Mouse (Mus musculus) hindbrain, embryonic 11.5 days (tissue): ENCODE results near the gene Snx4. TPM values are rescaled to one million over a fixed set of nuclear protein-coding genes. Genes with fewer than 3 reads are reported as not detected.

Experiments used
- ATAC-seq: fragments of 200-750 bp; cut with Nextera tagmentation; 2 replicates; pipeline ENCODE4 v1.8.0; 2017; ENCODE audit warnings: mild to moderate bottlenecking, moderate TSS enrichment, moderate library complexity; ENCODE audit not compliant: low FRiP score
- DNase-seq: peaks from one replicate; pipeline ENCODE4 v3.0.0-alpha.2; 2015; ENCODE audit warnings: low spot score
- H3K27ac ChIP-seq: fragments of 300-500 bp; sonication (generic); 2 replicates; pipeline ENCODE4 v1.5.1; 2014; ENCODE audit warnings: mild to moderate bottlenecking, low read depth, low read length
- H3K27me3 ChIP-seq: fragments of 300-500 bp; sonication (generic); 2 replicates; pipeline ENCODE4 v1.6.1; 2014; ENCODE audit warnings: mild to moderate bottlenecking, low read length, moderate library complexity, mixed read lengths; ENCODE audit not compliant: control insufficient read depth, insufficient read depth
- H3K36me3 ChIP-seq: fragments of 300-500 bp; sonication (generic); 2 replicates; pipeline ENCODE4 v1.6.1; 2014; ENCODE audit warnings: mild to moderate bottlenecking, low read length, moderate library complexity, mixed read lengths; ENCODE audit not compliant: control insufficient read depth, insufficient read depth
- H3K4me1 ChIP-seq: fragments of 300-500 bp; sonication (generic); replicated peaks from 2 replicates; pipeline ENCODE4 v1.6.1; 2014; ENCODE audit warnings: low read length, mixed read lengths; ENCODE audit not compliant: control insufficient read depth, insufficient read depth
- H3K4me2 ChIP-seq: fragments of 300-500 bp; sonication (generic); replicated peaks from 2 replicates; pipeline ENCODE4 v1.6.1; 2014; ENCODE audit warnings: mild to moderate bottlenecking, low read depth, low read length
- H3K4me3 ChIP-seq: fragments of 300-500 bp; sonication (generic); 2 replicates; pipeline ENCODE4 v1.5.1; 2014; ENCODE audit warnings: low read depth, low read length
- H3K9ac ChIP-seq: fragments of 300-500 bp; sonication (generic); 2 replicates; pipeline ENCODE4 v1.6.1; 2014; ENCODE audit warnings: low read depth, low read length
- H3K9me3 ChIP-seq: fragments of 300-500 bp; sonication (generic); 2 replicates; pipeline ENCODE4 v1.6.1; 2016; ENCODE audit warnings: low read length; ENCODE audit not compliant: control insufficient read depth
- WGBS: fragments of 180-500 bp; shearing (Covaris S2); extraction: QIAGEN DNeasy Blood & Tissue Kit; methylation state at CpG from one replicate; pipeline ENCODE4 v1.1.7; 2014; 5-methylcytosine and 5-hydroxymethylcytosine counted together
- polyA plus RNA-seq: library from polyadenylated mRNA; unstranded; fragments of >200 nt; fragmentation: Nextera tagmentation; extraction: Ambion mirVana; gene quantifications from 2 replicates; pipeline ENCODE4 v1.2.1, GENCODE M21; 2014

Snx4 gene
- polyA plus RNA-seq, 1 experiment from 2014 or later, result 77.2 TPM

- H3K4me2 ChIP-seq, result no peak overlapping the region
- H3K4me3 ChIP-seq, result no peak overlapping the region
- no peak overlapping the region for H3K9ac ChIP-seq
- DNase-seq (no peak), ATAC-seq (no peak)
- H3K4me1 ChIP-seq, result no peaks in the 10 kb centered on the region
- no peak overlapping the region for H3K27ac ChIP-seq
- H3K27me3 ChIP-seq, result no peaks in the 10 kb centered on the region
- WGBS, result 96% methylated on average over 7 of the region's 7 CpGs
- peaks cover 31% of the 10 kb centered on the region for H3K36me3 ChIP-seq
- H3K9me3 ChIP-seq, result no peaks in the 10 kb centered on the region
Observed at GRCm38 (mm10) chr16:33292241-33292640, 41.0 kb downstream of the Snx4 start.

- Histone ChIP-seq H3K4me3 (no peak overlapping the region), H3K9me3 (no peaks in the 10 kb centered on the region), H3K4me2 (no peak overlapping the region), H3K27me3 (no peaks in the 10 kb centered on the region), H3K27ac (no peak overlapping the region), H3K9ac (no peak overlapping the region), H3K4me1 (no peaks in the 10 kb centered on the region), H3K36me3 (peaks cover 25% of the 10 kb centered on the region)
- no peak for ATAC-seq
- 94% methylated on average over 7 of the region's 7 CpGs for WGBS
- no peak for DNase-seq
Observed at GRCm38 (mm10) chr16:33294681-33295080, 43.4 kb downstream of the Snx4 start.

GRCm38 (mm10) chr16:33295321-33295720, 44.1 kb downstream of the Snx4 start:
- peaks cover 25% of the 10 kb centered on the region for H3K36me3 ChIP-seq
- H3K4me2 ChIP-seq, result no peak overlapping the region
- ATAC-seq (no peak), DNase-seq (no peak)
- no peaks in the 10 kb centered on the region for H3K27me3 ChIP-seq
- no peak overlapping the region for H3K9ac ChIP-seq
- H3K4me1 ChIP-seq, result no peaks in the 10 kb centered on the region
- H3K4me3 ChIP-seq, result no peak overlapping the region
- 97% methylated on average over 9 of the region's 9 CpGs for WGBS
- no peaks in the 10 kb centered on the region for H3K9me3 ChIP-seq
- no peak overlapping the region for H3K27ac ChIP-seq

- Histone ChIP-seq H3K9me3 (no peaks in the 10 kb centered on the region), H3K4me1 (no peaks in the 10 kb centered on the region), H3K9ac (no peak overlapping the region), H3K27me3 (no peaks in the 10 kb centered on the region), H3K4me2 (no peak overlapping the region), H3K4me3 (no peak overlapping the region), H3K27ac (no peak overlapping the region), H3K36me3 (0 out of 2 replicates have a peak, but pooled peaks cover 14% of the 10 kb centered on the region)
- no peak for ATAC-seq
- DNase-seq, result no peak
- 94% methylated on average over 1 of the region's 1 CpGs for WGBS
Observed at GRCm38 (mm10) chr16:33297493-33297892, 46.3 kb downstream of the Snx4 start.

GRCm38 (mm10) chr16:33306633-33307070, 55.4 kb downstream of the Snx4 start:
- ATAC-seq, result no peak
- peak; percentile 91 for DNase-seq
- no peaks in the 10 kb centered on the region for H3K27me3 ChIP-seq

GRCm38 (mm10) chr16:33307761-33308160, 56.5 kb downstream of the Snx4 start:
- Histone ChIP-seq H3K4me2 (no peak overlapping the region), H3K9ac (no peak overlapping the region), H3K4me1 (no peaks in the 10 kb centered on the region), H3K27me3 (no peaks in the 10 kb centered on the region), H3K36me3 (no peaks in the 10 kb centered on the region), H3K27ac (no peak overlapping the region), H3K4me3 (no peak overlapping the region), H3K9me3 (no peaks in the 10 kb centered on the region)
- no peak for ATAC-seq
- WGBS, result 92% methylated on average over 7 of the region's 7 CpGs
- no peak for DNase-seq

More at GRCm38 (mm10) chr16:33306633-33307070, 55.4 kb downstream of the Snx4 start:
- H3K36me3 ChIP-seq, result no peaks in the 10 kb centered on the region
- H3K4me2 ChIP-seq, result no peak overlapping the region
- H3K4me3 ChIP-seq, result no peak overlapping the region
- WGBS, result 17% methylated on average over 4 of the region's 4 CpGs
- H3K9ac ChIP-seq, result no peak overlapping the region
- H3K4me1 ChIP-seq, result no peaks in the 10 kb centered on the region
- no peak overlapping the region for H3K27ac ChIP-seq
- no peaks in the 10 kb centered on the region for H3K9me3 ChIP-seq

GRCm38 (mm10) chr16:33309066-33309465, 57.8 kb downstream of the Snx4 start:
- Histone ChIP-seq H3K4me2 (no peak overlapping the region), H3K4me3 (no peak overlapping the region), H3K4me1 (no peaks in the 10 kb centered on the region), H3K9me3 (no peaks in the 10 kb centered on the region), H3K27ac (no peak overlapping the region), H3K9ac (no peak overlapping the region), H3K27me3 (no peaks in the 10 kb centered on the region), H3K36me3 (no peaks in the 10 kb centered on the region)
- 72% methylated on average over 3 of the region's 3 CpGs for WGBS
- DNase-seq (peak; percentile 12), ATAC-seq (no peak)

- 93% methylated on average over 4 of the region's 4 CpGs for WGBS
- DNase-seq, result no peak
- ATAC-seq, result no peak
Observed at GRCm38 (mm10) chr16:33315611-33316010, 64.4 kb downstream of the Snx4 start.

GRCm38 (mm10) chr16:33317646-33318045, 66.4 kb downstream of the Snx4 start:
- Histone ChIP-seq H3K27me3 (no peaks in the 10 kb centered on the region), H3K4me2 (no peak overlapping the region)

More at GRCm38 (mm10) chr16:33315611-33316010, 64.4 kb downstream of the Snx4 start:
- Histone ChIP-seq H3K4me2 (no peak overlapping the region), H3K36me3 (no peaks in the 10 kb centered on the region), H3K4me1 (no peaks in the 10 kb centered on the region), H3K9me3 (no peaks in the 10 kb centered on the region), H3K9ac (no peak overlapping the region), H3K27me3 (no peaks in the 10 kb centered on the region), H3K27ac (no peak overlapping the region), H3K4me3 (no peak overlapping the region)

More at GRCm38 (mm10) chr16:33317646-33318045, 66.4 kb downstream of the Snx4 start:
- Histone ChIP-seq H3K36me3 (no peaks in the 10 kb centered on the region), H3K4me1 (no peaks in the 10 kb centered on the region), H3K27ac (no peak overlapping the region), H3K9me3 (no peaks in the 10 kb centered on the region), H3K4me3 (no peak overlapping the region), H3K9ac (no peak overlapping the region)
- whole genome bisulfite sequencing, result 65% methylated on average over 3 of the region's 3 CpGs
- no peak for DNase-seq
- no peak for ATAC-seq
